Mouse (Mus musculus) spleen, adult 2 months (tissue): ENCODE measurements around the gene Atxn10.

Experiments
- CTCF ChIP-seq: fragments of 200-500 bp; IDR thresholded peaks from 2 replicates; pipeline ENCODE4 v1.5.1; 2011; ENCODE audit warnings: mild to moderate bottlenecking, inconsistent platforms; ENCODE audit not compliant: insufficient read depth, insufficient read length, insufficient replicate concordance; ENCODE audit errors: extremely low read depth
- POLR2A ChIP-seq: fragments of 200-500 bp; IDR thresholded peaks from 2 replicates; pipeline ENCODE4 v1.6.1; 2011; ENCODE audit warnings: low read depth, low read length, inconsistent platforms

DNA sequence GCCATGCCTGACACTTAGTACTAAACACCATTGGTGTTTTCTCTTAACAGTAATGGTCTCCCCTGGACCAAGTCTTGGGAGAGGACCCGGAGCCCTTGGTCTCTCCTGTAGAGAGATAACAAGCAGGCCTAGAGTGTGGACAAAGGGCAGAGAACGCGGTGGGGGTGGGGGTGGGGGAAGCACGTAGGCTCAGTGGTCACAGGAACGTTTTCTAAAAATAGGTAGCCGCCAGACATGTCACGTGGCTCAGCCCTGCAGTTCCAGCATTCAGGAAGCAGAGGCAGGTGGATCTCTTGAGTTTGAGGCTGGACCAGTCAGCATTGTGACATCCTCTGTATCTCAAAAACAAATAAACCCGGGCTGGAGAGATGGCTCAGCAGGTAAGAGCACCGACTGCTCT, 1.2 kb downstream of the Atxn10 start:
- TF ChIP-seq CTCF (no peak), POLR2A (no peak)
